Mouse (Mus musculus) kidney, adult 2 months (tissue): ENCODE measurements at regions not wholly inside any gene's neighbourhood (a gene's known extent, or its start where the extent isn't known, plus 50 kb on each side); places are given as distances from the start of the nearest gene placed in this dataset.

Experiments used
- CTCF ChIP-seq: fragments of 200-500 bp; conservative IDR thresholded peaks from 2 replicates; pipeline ENCODE4 v1.5.1; 2011; ENCODE audit warnings: low read depth, mild to moderate bottlenecking, control low read depth, low read length, moderate library complexity, mixed read lengths; ENCODE audit not compliant: insufficient read depth, insufficient read length
- POLR2A ChIP-seq: fragments of 200-500 bp; IDR thresholded peaks from one replicate; pipeline ENCODE4 v1.6.1; 2011; ENCODE audit warnings: low read depth, low read length, control low read depth

- no peak for TF ChIP-seq POLR2A
- TF ChIP-seq CTCF, result no peak
Observed at GRCm38 (mm10) chr19:14777198-14777597, 179.3 kb upstream of the Tle4 start.
